Mouse (Mus musculus): ENCODE measurements around the gene Bri3. TPM values are rescaled to one million over a fixed set of nuclear protein-coding genes. Genes with fewer than 3 reads are reported as not detected.
"Not testable (repeated sequence)": the region's sequence is repeated elsewhere in the genome, so short reads cannot be mapped to it uniquely, and the experiment has no call there.

Gene Bri3
- total RNA-seq, 2 experiments from 2014 or later: 68.9 to 72.5 TPM

GRCm38 (mm10) chr5:144286591-144287266 is 42.5 kb downstream of the Bri3 start:
- no peak for DNase-seq
- intact Hi-C loops (cut with DNase I): no loop called here

GRCm38 (mm10) chr5:144287267-144287820 is 43.1 kb downstream of the Bri3 start:
- no peak for DNase-seq
- intact Hi-C loops (cut with DNase I): no loop called here

GRCm38 (mm10) chr5:144288391-144288790 is 44.2 kb downstream of the Bri3 start:
- DNase-seq: no peak
- intact Hi-C loops (cut with DNase I): no loop called here

- intact Hi-C loops (cut with DNase I): no loop called here
- DNase-seq: no peak
Measured at GRCm38 (mm10) chr5:144289769-144290440, 45.7 kb downstream of the Bri3 start.

- DNase-seq: no peak
- intact Hi-C loops (cut with DNase I): no loop called here
Measured at GRCm38 (mm10) chr5:144294908-144295307, 50.7 kb downstream of the Bri3 start.

GRCm38 (mm10) chr5:144295357-144295756 is 51.1 kb downstream of the Bri3 start:
- intact Hi-C loops (cut with DNase I): no loop called here
- DNase-seq: no peak

- no peak for DNase-seq
- intact Hi-C loops (cut with DNase I): no loop called here
Measured at GRCm38 (mm10) chr5:144296090-144296604, 51.9 kb downstream of the Bri3 start.

GRCm38 (mm10) chr5:144303071-144303470 is 58.8 kb downstream of the Bri3 start:
- intact Hi-C loops (cut with DNase I): no loop called here
- DNase-seq: no peak

GRCm38 (mm10) chr5:144308929-144309328 is 64.7 kb downstream of the Bri3 start:
- DNase-seq: no peak
- intact Hi-C loops (cut with DNase I): no loop called here

- intact Hi-C loops (cut with DNase I): no loop called here
- DNase-seq: no peak
Measured at GRCm38 (mm10) chr5:144312183-144312582, 67.9 kb downstream of the Bri3 start.

- intact Hi-C loops (cut with DNase I): no loop called here
- no peak for DNase-seq
Measured at GRCm38 (mm10) chr5:144313335-144313734, 69.1 kb downstream of the Bri3 start.

- intact Hi-C loops (cut with DNase I): no loop called here
Measured at GRCm38 (mm10) chr5:144314731-144315494, 70.7 kb downstream of the Bri3 start.

GRCm38 (mm10) chr5:144316442-144316841 is 72.2 kb downstream of the Bri3 start:
- intact Hi-C loops (cut with DNase I): no loop called here
- DNase-seq: no peak

More at GRCm38 (mm10) chr5:144314731-144315494, 70.7 kb downstream of the Bri3 start:
- no peak for DNase-seq

GRCm38 (mm10) chr5:144317426-144317825 is 73.2 kb downstream of the Bri3 start:
- intact Hi-C loops (cut with DNase I): no loop called here

GRCm38 (mm10) chr5:144318286-144318685 is 74.0 kb downstream of the Bri3 start:
- DNase-seq: no peak
- intact Hi-C loops (cut with DNase I): no loop called here

More at GRCm38 (mm10) chr5:144317426-144317825, 73.2 kb downstream of the Bri3 start:
- DNase-seq: no peak

GRCm38 (mm10) chr5:144321681-144322080 is 77.4 kb downstream of the Bri3 start:
- DNase-seq: no peak
- intact Hi-C loops (cut with DNase I): no loop called here

- no peak for DNase-seq
- intact Hi-C loops (cut with DNase I): no loop called here
Measured at GRCm38 (mm10) chr5:144322717-144323116, 78.5 kb downstream of the Bri3 start.

GRCm38 (mm10) chr5:144334010-144334409 is 89.8 kb downstream of the Bri3 start:
- DNase-seq: no peak
- intact Hi-C loops (cut with DNase I): no loop called here

GRCm38 (mm10) chr5:144335357-144335756 is 91.1 kb downstream of the Bri3 start:
- intact Hi-C loops (cut with DNase I); DNase-seq: not testable (repeated sequence)

- DNase-seq: no peak
- intact Hi-C loops (cut with DNase I): no loop called here
Measured at GRCm38 (mm10) chr5:144338787-144339186, 94.5 kb downstream of the Bri3 start.

GRCm38 (mm10) chr5:144341085-144341484 is 96.8 kb downstream of the Bri3 start:
- DNase-seq: no peak
- intact Hi-C loops (cut with DNase I): no loop called here

Measured in left cerebral cortex, postnatal 4 days (tissue).